Mouse (Mus musculus): ENCODE data around the gene Ccdc69. TPM values are rescaled to one million over a fixed set of nuclear protein-coding genes. Genes with fewer than 3 reads are reported as not detected.

The Ccdc69 gene
- polyA plus RNA-seq, 1 experiment from 2014 or later: 10.4 TPM

GRCm38 (mm10) chr11:55087006-55087405 lies 9.1 kb upstream of the Ccdc69 start:
- H3K36me3 ChIP-seq: no peaks in the 10 kb centered on the region
- no peaks in the 10 kb centered on the region for H3K9me3 ChIP-seq
- peak; percentile 89 for DNase-seq (ENCODE audit: low spot score)
- 6% methylated on average over 10 of the region's 10 CpGs for WGBS
- 0 out of 2 replicates have a peak, but pooled peaks cover 4% of the 10 kb centered on the region for H3K27me3 ChIP-seq (ENCODE audit: insufficient read depth, poor library complexity, severe bottlenecking)
- no peak overlapping the region; the same call in 1 of the 2 replicates for H3K4me3 ChIP-seq
- peaks cover 14% of the 10 kb centered on the region for H3K4me1 ChIP-seq
- peak overlapping the region; percentile 89 for H3K27ac ChIP-seq

GRCm38 (mm10) chr11:55085396-55085795 lies 7.5 kb upstream of the Ccdc69 start:
- Histone ChIP-seq H3K9me3 (0 out of 2 replicates have a peak, but pooled peaks cover 2% of the 10 kb centered on the region), H3K27ac (peak overlapping the region; percentile 89), H3K4me1 (peaks cover 14% of the 10 kb centered on the region), H3K4me3 (no peak overlapping the region), H3K27me3 (ENCODE audit: insufficient read depth, poor library complexity, severe bottlenecking) (no peaks in the 10 kb centered on the region), H3K36me3 (no peaks in the 10 kb centered on the region)
- WGBS: 28% methylated on average over 5 of the region's 5 CpGs
- DNase-seq (ENCODE audit: low spot score): peak; percentile 87

- peaks cover 14% of the 10 kb centered on the region for H3K4me1 ChIP-seq
- peak overlapping the region; percentile 89 for H3K27ac ChIP-seq
- H3K36me3 ChIP-seq: no peaks in the 10 kb centered on the region
- 61% methylated on average over 4 of the region's 4 CpGs for WGBS
- DNase-seq (ENCODE audit: low spot score): no peak
- peaks cover 6% of the 10 kb centered on the region; the same call in 1 of the 2 replicates for H3K9me3 ChIP-seq
- H3K4me3 ChIP-seq: no peak overlapping the region
- H3K27me3 ChIP-seq (ENCODE audit: insufficient read depth, poor library complexity, severe bottlenecking): no peaks in the 10 kb centered on the region
These were observed 6.7 kb upstream of the Ccdc69 start for GRCm38 (mm10) chr11:55084629-55085028.

GRCm38 (mm10) chr11:55081206-55081605 lies 3.3 kb upstream of the Ccdc69 start:
- peaks cover 6% of the 10 kb centered on the region; the same call in 1 of the 2 replicates for H3K9me3 ChIP-seq
- H3K4me3 ChIP-seq: no peak overlapping the region
- no peak for DNase-seq (ENCODE audit: low spot score)
- no peaks in the 10 kb centered on the region for H3K36me3 ChIP-seq
- no peak overlapping the region for H3K27ac ChIP-seq
- WGBS: 87% methylated on average over 9 of the region's 9 CpGs
- H3K27me3 ChIP-seq (ENCODE audit: insufficient read depth, poor library complexity, severe bottlenecking): no peaks in the 10 kb centered on the region
- H3K4me1 ChIP-seq: peaks cover 44% of the 10 kb centered on the region

- peak overlapping the region; percentile 5; the same call in 1 of the 2 replicates for H3K27ac ChIP-seq
- DNase-seq (ENCODE audit: low spot score): no peak
- 74% methylated on average over 4 of the region's 4 CpGs for WGBS
These were observed 1.2 kb upstream of the Ccdc69 start for GRCm38 (mm10) chr11:55079180-55079579.

GRCm38 (mm10) chr11:55078502-55078901 lies 571 bp upstream of the Ccdc69 start:
- peak overlapping the region; percentile 93 for H3K27ac ChIP-seq
- peaks cover 41% of the 10 kb centered on the region for H3K4me1 ChIP-seq
- peak overlapping the region; percentile 62 for H3K4me3 ChIP-seq
- H3K36me3 ChIP-seq: no peaks in the 10 kb centered on the region
- DNase-seq (ENCODE audit: low spot score): no peak
- 44% methylated on average over 3 of the region's 3 CpGs for WGBS
- peaks cover 6% of the 10 kb centered on the region; the same call in 1 of the 2 replicates for H3K9me3 ChIP-seq
- H3K27me3 ChIP-seq (ENCODE audit: insufficient read depth, poor library complexity, severe bottlenecking): no peaks in the 10 kb centered on the region

More at GRCm38 (mm10) chr11:55079180-55079579, 1.2 kb upstream of the Ccdc69 start:
- no peak overlapping the region for H3K4me3 ChIP-seq
- H3K4me1 ChIP-seq: peaks cover 39% of the 10 kb centered on the region
- no peaks in the 10 kb centered on the region for H3K27me3 ChIP-seq (ENCODE audit: insufficient read depth, poor library complexity, severe bottlenecking)
- H3K36me3 ChIP-seq: no peaks in the 10 kb centered on the region
- peaks cover 6% of the 10 kb centered on the region; the same call in 1 of the 2 replicates for H3K9me3 ChIP-seq

GRCm38 (mm10) chr11:55076234-55076633 lies 1.7 kb downstream of the Ccdc69 start:
- DNase-seq (ENCODE audit: low spot score): no peak
- Histone ChIP-seq H3K9me3 (peaks cover 4% of the 10 kb centered on the region; the same call in 1 of the 2 replicates), H3K27me3 (ENCODE audit: insufficient read depth, poor library complexity, severe bottlenecking) (no peaks in the 10 kb centered on the region), H3K4me3 (no peak overlapping the region), H3K4me1 (peaks cover 48% of the 10 kb centered on the region), H3K27ac (0 out of 2 replicates have a peak overlapping the region, but pooled peaks have one; percentile 93), H3K36me3 (no peaks in the 10 kb centered on the region)
- 86% methylated on average over 5 of the region's 5 CpGs for WGBS

GRCm38 (mm10) chr11:55075602-55076001 lies 2.3 kb downstream of the Ccdc69 start:
- no peaks in the 10 kb centered on the region for H3K27me3 ChIP-seq (ENCODE audit: insufficient read depth, poor library complexity, severe bottlenecking)
- DNase-seq (ENCODE audit: low spot score): no peak
- H3K27ac ChIP-seq: peak overlapping the region; percentile 47; the same call in 1 of the 2 replicates
- H3K4me1 ChIP-seq: peaks cover 48% of the 10 kb centered on the region
- H3K9me3 ChIP-seq: peaks cover 4% of the 10 kb centered on the region; the same call in 1 of the 2 replicates
- no peaks in the 10 kb centered on the region for H3K36me3 ChIP-seq
- H3K4me3 ChIP-seq: no peak overlapping the region
- 72% methylated on average over 2 of the region's 2 CpGs for WGBS

GRCm38 (mm10) chr11:55073191-55073590 lies 4.7 kb downstream of the Ccdc69 start:
- H3K27ac ChIP-seq: peak overlapping the region; percentile 66
- H3K9me3 ChIP-seq: no peaks in the 10 kb centered on the region
- no peak overlapping the region for H3K4me3 ChIP-seq
- no peaks in the 10 kb centered on the region for H3K27me3 ChIP-seq (ENCODE audit: insufficient read depth, poor library complexity, severe bottlenecking)
- no peaks in the 10 kb centered on the region for H3K36me3 ChIP-seq
- DNase-seq (ENCODE audit: low spot score): no peak
- 63% methylated on average over 10 of the region's 10 CpGs for WGBS
- H3K4me1 ChIP-seq: peaks cover 46% of the 10 kb centered on the region

GRCm38 (mm10) chr11:55072467-55072866 lies 5.5 kb downstream of the Ccdc69 start:
- Histone ChIP-seq H3K36me3 (no peaks in the 10 kb centered on the region), H3K9me3 (no peaks in the 10 kb centered on the region), H3K27ac (no peak overlapping the region), H3K27me3 (ENCODE audit: insufficient read depth, poor library complexity, severe bottlenecking) (no peaks in the 10 kb centered on the region), H3K4me3 (no peak overlapping the region), H3K4me1 (peaks cover 39% of the 10 kb centered on the region)
- WGBS: 79% methylated on average over 8 of the region's 8 CpGs
- no peak for DNase-seq (ENCODE audit: low spot score)

- Histone ChIP-seq H3K9me3 (no peaks in the 10 kb centered on the region), H3K27me3 (ENCODE audit: insufficient read depth, poor library complexity, severe bottlenecking) (no peaks in the 10 kb centered on the region), H3K36me3 (no peaks in the 10 kb centered on the region), H3K4me3 (no peak overlapping the region), H3K4me1 (peaks cover 28% of the 10 kb centered on the region), H3K27ac (no peak overlapping the region)
- DNase-seq (ENCODE audit: low spot score): no peak
- 81% methylated on average over 5 of the region's 5 CpGs for WGBS
These were observed 6.6 kb downstream of the Ccdc69 start for GRCm38 (mm10) chr11:55071344-55071743.

GRCm38 (mm10) chr11:55069023-55069422 lies 8.9 kb downstream of the Ccdc69 start:
- Histone ChIP-seq H3K4me3 (no peak overlapping the region), H3K27ac (peak overlapping the region; percentile 79), H3K27me3 (ENCODE audit: insufficient read depth, poor library complexity, severe bottlenecking) (no peaks in the 10 kb centered on the region), H3K9me3 (no peaks in the 10 kb centered on the region), H3K4me1 (peaks cover 17% of the 10 kb centered on the region), H3K36me3 (no peaks in the 10 kb centered on the region)
- DNase-seq (ENCODE audit: low spot score): peak; percentile 81
- 35% methylated on average over 2 of the region's 2 CpGs for WGBS

- no peaks in the 10 kb centered on the region for H3K9me3 ChIP-seq
- no peaks in the 10 kb centered on the region for H3K36me3 ChIP-seq
- DNase-seq (ENCODE audit: low spot score): no peak
- no peaks in the 10 kb centered on the region for H3K27me3 ChIP-seq (ENCODE audit: insufficient read depth, poor library complexity, severe bottlenecking)
- peaks cover 21% of the 10 kb centered on the region for H3K4me1 ChIP-seq
- no peak overlapping the region for H3K27ac ChIP-seq
- no peak overlapping the region for H3K4me3 ChIP-seq
- 63% methylated on average over 4 of the region's 4 CpGs for WGBS
These were observed 11.0 kb downstream of the Ccdc69 start for GRCm38 (mm10) chr11:55066921-55067320.

- H3K4me3 ChIP-seq: no peak overlapping the region
- no peaks in the 10 kb centered on the region for H3K9me3 ChIP-seq
- WGBS: 32% methylated on average over 5 of the region's 5 CpGs
- peaks cover 16% of the 10 kb centered on the region; the same call in 1 of the 2 replicates for H3K36me3 ChIP-seq
- peaks cover 24% of the 10 kb centered on the region for H3K4me1 ChIP-seq
- peak; percentile 71 for DNase-seq (ENCODE audit: low spot score)
- H3K27ac ChIP-seq: peak overlapping the region; percentile 72; the same call in 1 of the 2 replicates
- H3K27me3 ChIP-seq (ENCODE audit: insufficient read depth, poor library complexity, severe bottlenecking): no peaks in the 10 kb centered on the region
These were observed 15.1 kb downstream of the Ccdc69 start for GRCm38 (mm10) chr11:55062856-55063255.

All from heart, embryonic 10.5 days (tissue).